Mouse (Mus musculus): ENCODE results near the gene Nkx6-2. TPM values are rescaled to one million over a fixed set of nuclear protein-coding genes. Genes with fewer than 3 reads are reported as not detected.

Nkx6-2 gene
- total RNA-seq (2021), result under 1 TPM in 1 of 2 experiments, not detected in 1; 0.21 TPM

GRCm38 (mm10) chr7:139582595-139582994, at the start of gene Nkx6-2:
Gene Nkx6-2 (minus strand): TSS chr7:139582797.
- no peak for DNase-seq (ENCODE audit: low spot score)
- intact Hi-C loops (cut with DNase I), result loop anchor here (5.0 kb wide), 2 partner anchors 100 to 280 kb away; no protein-coding TSS in a partner anchor

DNA sequence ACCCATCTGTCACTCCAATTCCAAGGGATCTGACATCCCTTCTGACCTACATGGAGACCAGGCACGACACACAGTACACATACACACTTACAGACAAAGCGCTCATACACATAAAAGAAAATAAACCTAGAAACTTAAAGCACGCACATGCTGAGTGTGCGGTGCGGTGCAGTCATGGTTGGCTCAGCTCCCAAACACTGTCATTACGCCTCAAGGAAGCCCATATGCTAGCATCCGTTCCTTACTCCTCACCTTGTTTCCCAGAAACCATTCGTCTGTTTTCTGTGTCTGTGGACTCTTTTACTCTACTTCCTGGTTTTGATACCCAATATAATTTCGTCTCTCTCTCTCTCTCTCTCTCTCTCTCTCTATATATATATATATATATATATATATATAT, 42.6 kb upstream of the Nkx6-2 start:
- no peak for DNase-seq (ENCODE audit: low spot score)
- intact Hi-C loops (cut with DNase I), result no loop called here

GRCm38 (mm10) chr7:139622568-139622967, 40.0 kb upstream of the Nkx6-2 start:
- intact Hi-C loops (cut with DNase I), result no loop called here
- DNase-seq (ENCODE audit: low spot score), result no peak

DNA sequence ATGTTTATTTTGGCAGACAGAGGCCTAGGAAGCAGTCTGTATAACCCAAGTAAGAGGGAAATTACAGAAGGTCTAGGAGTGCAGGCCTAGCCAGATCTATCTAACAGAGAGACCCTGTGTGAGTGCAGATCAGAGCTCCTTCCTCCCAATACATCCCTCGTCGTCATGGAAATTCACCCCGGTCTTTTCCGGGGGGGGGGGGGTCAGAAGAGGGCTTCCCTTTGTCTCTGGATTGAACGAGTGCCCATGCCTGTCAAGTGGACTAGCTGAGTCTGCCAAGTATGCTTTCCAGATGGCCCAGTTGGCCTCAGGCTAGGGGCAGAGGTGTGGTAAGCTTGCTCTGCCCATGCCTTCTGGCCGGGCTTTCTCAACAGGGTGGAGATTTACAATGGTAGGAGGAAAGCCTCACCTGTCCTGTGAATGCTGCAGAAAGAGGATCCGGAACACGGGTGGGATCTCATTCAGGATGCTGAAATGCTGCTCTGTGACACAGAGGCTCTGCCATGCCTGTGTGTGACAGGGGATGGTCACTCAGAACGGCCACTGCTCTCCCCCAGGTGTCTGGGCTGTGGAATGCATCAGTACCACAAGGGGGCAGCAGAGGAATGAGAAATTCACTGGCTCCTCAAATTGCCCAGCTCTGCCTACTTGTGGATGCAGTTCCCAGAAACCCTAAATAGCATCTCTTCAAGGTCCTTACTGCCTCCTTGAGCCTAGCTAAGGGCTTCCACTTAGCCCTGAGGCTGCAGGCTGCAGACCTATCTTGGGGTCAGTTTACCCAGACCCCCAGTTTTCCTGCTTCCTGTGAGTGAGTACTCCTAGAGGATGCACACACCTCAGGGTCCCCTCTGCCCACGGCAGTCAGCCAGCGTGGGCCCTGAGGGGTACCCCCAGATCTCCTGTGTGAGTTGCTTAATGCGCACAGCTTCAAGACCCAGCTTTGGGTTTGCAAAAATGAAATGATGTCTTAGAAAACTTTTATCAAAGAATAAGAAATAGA, 33.5 kb upstream of the Nkx6-2 start:
- DNase-seq (ENCODE audit: low spot score), result no peak
- intact Hi-C loops (cut with DNase I), result loop anchor here (1.0 kb wide), 1 partner anchor 44 kb away; no protein-coding TSS in a partner anchor

GRCm38 (mm10) chr7:139610328-139610727, 27.7 kb upstream of the Nkx6-2 start:
- DNase-seq (ENCODE audit: low spot score), result no peak
- intact Hi-C loops (cut with DNase I), result no loop called here

- DNase-seq (ENCODE audit: low spot score), result no peak
- intact Hi-C loops (cut with DNase I), result no loop called here
Measured at GRCm38 (mm10) chr7:139595862-139596261, 13.3 kb upstream of the Nkx6-2 start.

GRCm38 (mm10) chr7:139595311-139595710, 12.7 kb upstream of the Nkx6-2 start:
- intact Hi-C loops (cut with DNase I), result no loop called here
- DNase-seq (ENCODE audit: low spot score), result no peak

DNA sequence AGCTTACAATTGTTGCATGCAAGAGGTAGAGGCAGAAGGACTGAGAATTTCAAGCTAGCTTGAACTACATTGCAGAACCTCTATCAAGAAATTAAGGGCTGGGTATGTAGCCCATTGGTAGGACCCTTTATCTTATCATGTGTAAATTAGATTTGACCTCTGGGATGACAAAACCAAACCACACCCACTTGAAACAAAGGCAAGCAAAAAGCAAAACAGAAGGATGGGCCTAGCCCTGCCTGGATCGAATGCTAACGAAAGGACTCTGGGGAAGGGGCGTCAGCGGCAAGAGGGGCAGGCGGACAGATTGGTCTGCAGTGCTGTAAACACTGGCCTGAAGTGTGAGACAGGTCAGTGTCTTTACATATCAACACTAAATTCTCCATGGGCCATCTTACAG, 8.7 kb upstream of the Nkx6-2 start:
- intact Hi-C loops (cut with DNase I), result no loop called here
- DNase-seq (ENCODE audit: low spot score), result no peak

GRCm38 (mm10) chr7:139590302-139590701, 7.7 kb upstream of the Nkx6-2 start:
- intact Hi-C loops (cut with DNase I), result no loop called here
- DNase-seq (ENCODE audit: low spot score), result no peak

GRCm38 (mm10) chr7:139587919-139588318, 5.3 kb upstream of the Nkx6-2 start:
- intact Hi-C loops (cut with DNase I), result no loop called here
- DNase-seq (ENCODE audit: low spot score), result no peak

- no peak for DNase-seq (ENCODE audit: low spot score)
- intact Hi-C loops (cut with DNase I), result no loop called here
Measured at GRCm38 (mm10) chr7:139585183-139585821, 2.7 kb upstream of the Nkx6-2 start.

DNA sequence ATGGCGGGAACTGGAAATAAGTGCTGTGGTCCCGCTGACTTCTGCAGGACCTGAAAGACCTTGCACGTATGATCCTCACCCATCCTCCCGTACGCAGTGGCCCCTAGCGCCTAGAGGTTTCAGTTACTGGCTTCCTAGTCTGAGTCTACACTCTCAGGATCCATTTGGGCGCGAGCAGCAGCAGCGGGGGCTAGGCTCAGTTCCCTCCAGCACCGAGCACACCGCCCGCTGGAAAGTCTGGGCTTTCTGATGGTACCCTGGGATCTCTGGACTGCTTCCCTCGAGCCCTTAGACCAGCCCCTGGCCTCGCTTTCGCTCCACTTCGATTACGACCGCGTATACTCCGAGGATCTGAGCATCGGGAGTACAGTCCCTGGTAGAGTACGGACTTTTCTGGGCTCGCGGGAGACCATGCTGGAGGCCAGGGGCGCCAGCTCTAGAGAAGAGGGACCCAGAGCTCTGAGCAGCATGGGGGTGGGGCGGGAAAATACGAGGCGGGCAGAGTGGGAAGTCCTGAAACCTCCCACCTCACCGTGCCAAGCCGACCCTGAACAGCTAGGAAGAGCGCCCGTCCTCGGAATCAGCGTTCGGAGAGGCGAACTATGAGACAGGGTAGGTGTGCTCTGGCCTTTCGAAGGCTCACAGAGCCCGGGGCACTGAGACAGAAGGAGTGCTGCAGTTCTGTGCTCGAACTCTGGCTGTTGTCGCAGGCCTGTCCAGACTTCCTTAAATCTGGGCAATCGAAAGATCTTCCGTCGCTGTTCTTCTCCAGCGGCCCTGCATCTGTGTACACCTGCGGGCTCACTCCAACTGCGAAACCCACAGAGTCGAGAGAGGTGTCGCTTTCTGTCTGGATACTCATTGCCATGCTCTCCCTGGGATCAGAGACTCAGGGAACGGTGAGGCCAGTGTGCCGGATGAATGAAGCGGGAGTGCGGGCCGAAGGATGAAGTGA, 1.9 kb upstream of the Nkx6-2 start:
- intact Hi-C loops (cut with DNase I), result loop anchor here (5.0 kb wide), 2 partner anchors 102 to 282 kb away; no protein-coding TSS in a partner anchor
- no peak for DNase-seq (ENCODE audit: low spot score)

- DNase-seq (ENCODE audit: low spot score), result no peak
- intact Hi-C loops (cut with DNase I), result loop anchor here (5.0 kb wide), 2 partner anchors 101 to 281 kb away; no protein-coding TSS in a partner anchor
Measured at GRCm38 (mm10) chr7:139583094-139583737, 619 bp upstream of the Nkx6-2 start.

- intact Hi-C loops (cut with DNase I), result loop anchor here (5.0 kb wide), 2 partner anchors 100 to 280 kb away; no protein-coding TSS in a partner anchor
- DNase-seq (ENCODE audit: low spot score), result no peak
Measured at GRCm38 (mm10) chr7:139581801-139582571, 611 bp downstream of the Nkx6-2 start.

DNA sequence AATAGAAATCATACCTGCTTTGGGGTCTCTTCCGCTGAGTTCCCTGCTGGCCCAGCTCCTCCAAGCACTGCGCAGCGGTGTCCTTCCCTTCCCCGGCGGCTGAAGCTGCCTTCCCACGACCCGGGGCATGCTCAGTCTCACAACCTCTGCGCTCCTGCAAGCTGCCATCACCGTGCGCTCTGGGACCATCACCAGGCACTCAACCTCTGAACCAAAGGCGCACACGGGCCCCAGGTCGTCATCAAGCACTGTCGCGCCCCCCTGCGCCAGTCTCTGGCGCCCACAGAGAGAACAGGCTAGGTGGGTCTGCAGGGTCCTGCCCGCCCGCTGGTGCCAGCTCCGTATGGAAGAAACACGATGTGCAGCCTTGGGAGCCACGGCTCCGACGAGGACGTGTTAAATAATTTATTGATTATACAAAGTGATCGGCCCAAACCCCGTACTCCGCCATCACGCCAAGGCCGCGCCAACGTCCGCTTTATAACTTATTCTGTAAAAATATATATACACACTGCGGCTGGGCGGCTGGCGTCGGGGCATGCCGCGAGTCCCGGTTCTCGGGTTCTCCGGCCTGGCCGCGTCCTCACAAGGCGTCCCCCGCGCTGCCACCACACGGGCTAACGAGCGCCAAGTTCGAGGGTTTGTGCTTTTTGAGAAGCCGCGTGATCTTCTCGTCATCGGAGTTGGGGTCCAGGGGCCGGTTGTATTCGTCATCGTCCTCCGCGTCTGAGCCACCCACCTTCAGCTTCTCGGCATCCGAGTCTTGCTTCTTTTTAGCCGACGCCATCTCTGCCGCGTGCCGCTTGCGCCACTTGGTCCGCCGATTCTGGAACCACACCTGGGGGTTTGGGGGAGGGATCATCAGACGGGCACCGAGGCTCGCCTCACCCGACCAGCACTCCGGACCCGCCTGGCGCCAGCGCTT, 1.5 kb downstream of the Nkx6-2 start:
- DNase-seq (ENCODE audit: low spot score), result no peak
- intact Hi-C loops (cut with DNase I), result loop anchor here (5.0 kb wide), 2 partner anchors 99 to 279 kb away; no protein-coding TSS in a partner anchor

DNA sequence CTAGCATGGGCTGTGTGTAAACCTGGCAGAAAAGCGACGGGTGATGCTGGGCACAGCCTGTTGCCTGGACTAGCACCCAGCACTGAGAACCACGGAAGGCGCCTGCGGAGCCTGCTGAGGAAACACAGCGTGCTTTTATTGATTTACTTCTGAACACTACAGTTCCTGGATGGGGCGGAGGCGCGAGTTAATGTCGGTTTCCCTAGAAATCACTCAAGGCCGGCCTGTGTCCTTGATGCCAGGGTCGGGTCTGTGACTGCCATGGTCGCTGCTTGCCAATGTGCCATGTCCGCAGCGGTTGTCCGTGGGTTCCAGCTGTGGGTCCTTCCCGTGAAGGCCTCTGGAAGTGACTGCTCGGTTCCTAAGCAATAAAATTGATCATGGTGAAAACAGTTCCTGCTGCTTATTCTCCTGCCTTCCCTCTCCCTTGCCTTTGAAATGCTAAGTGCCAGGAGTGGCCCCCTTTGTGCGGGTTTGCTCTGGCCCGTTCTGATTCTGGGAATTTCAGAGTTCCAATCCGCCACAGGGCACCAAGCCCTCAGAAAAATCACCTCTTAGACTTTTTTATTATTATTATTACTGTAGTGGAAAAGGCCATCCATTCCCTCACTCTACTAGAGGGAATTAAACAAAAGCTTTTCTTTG, 3.2 kb downstream of the Nkx6-2 start:
- intact Hi-C loops (cut with DNase I), result no loop called here
- no peak for DNase-seq (ENCODE audit: low spot score)
